Mouse (Mus musculus): ENCODE results near the gene Ccdc136. TPM values are rescaled to one million over a fixed set of nuclear protein-coding genes. Genes with fewer than 3 reads are reported as not detected.

Ccdc136 gene
- total RNA-seq, 1 experiment, result 10.5 TPM

- no peaks in the 10 kb centered on the region for H3K9me3 ChIP-seq (ENCODE audit: control insufficient read depth, insufficient read depth, low read depth, low read length)
- in situ Hi-C loops (cut with MboI; ENCODE audit: low sequenced_read_pairs in 2 of 2, unreplicated experiment in 2 of 2), result no loop called here
- no peak for DNase-seq (ENCODE audit: low read depth, low spot score)
- peaks cover 0 to 2% of the 10 kb centered on the region in 2 experiments; a peak in 3 of 4 replicates for H3K4me1 ChIP-seq (ENCODE audit: control insufficient read depth in 2 of 2, insufficient read depth in 2 of 2, low read length in 2 of 2, poor library complexity in 1 of 2)
- H3K36me3 ChIP-seq (ENCODE audit: control insufficient read depth, insufficient read depth, low read length, poor library complexity, severe bottlenecking), result peaks cover 4% of the 10 kb centered on the region; the same call in 1 of the 2 replicates
- H3K27ac ChIP-seq (ENCODE audit: insufficient read depth, low read depth, low read length, poor library complexity, severe bottlenecking), result no peak overlapping the region
- H3K4me3 ChIP-seq (ENCODE audit: insufficient read depth in 1 of 2, low read depth in 1 of 2, low read length in 2 of 2, poor library complexity in 1 of 2, severe bottlenecking in 1 of 2), result no peak overlapping the region
- no peak overlapping the region for H3K9ac ChIP-seq (ENCODE audit: insufficient read depth, low read depth, low read length, poor library complexity, severe bottlenecking)
- no peak for TF ChIP-seq HCFC1 (IDR thresholded peaks at IDR 0.05; ENCODE audit: borderline replicate concordance, insufficient read depth, low read length)
- no peak for TF ChIP-seq MAFK (IDR thresholded peaks at IDR 0.05; ENCODE audit: insufficient read depth, low read depth, low read length)
- TF ChIP-seq ZC3H11A (IDR thresholded peaks at IDR 0.05; ENCODE audit: borderline replicate concordance, low read depth, low read length), result no peak
- no peak for TF ChIP-seq ZNF384 (IDR thresholded peaks at IDR 0.05; ENCODE audit: low read depth, low read length)
Measured at GRCm38 (mm10) chr6:29450667-29451066, 54.6 kb downstream of the Ccdc136 start.

- H3K9ac ChIP-seq (ENCODE audit: insufficient read depth, low read depth, low read length, poor library complexity, severe bottlenecking), result no peak overlapping the region
- TF ChIP-seq MAFK (IDR thresholded peaks at IDR 0.05; ENCODE audit: insufficient read depth, low read depth, low read length) (no peak), ZNF384 (IDR thresholded peaks at IDR 0.05; ENCODE audit: low read depth, low read length) (peak; percentile 80)
- H3K36me3 ChIP-seq (ENCODE audit: control insufficient read depth, insufficient read depth, low read length, poor library complexity, severe bottlenecking), result peaks cover 2% of the 10 kb centered on the region; the same call in 1 of the 2 replicates
- H3K4me1 ChIP-seq (ENCODE audit: control insufficient read depth in 2 of 2, insufficient read depth in 2 of 2, low read length in 2 of 2, poor library complexity in 1 of 2), result no peaks in the 10 kb centered on the region
- H3K27ac ChIP-seq (ENCODE audit: insufficient read depth, low read depth, low read length, poor library complexity, severe bottlenecking), result no peak overlapping the region; the same call in 1 of the 2 replicates
- in situ Hi-C loops (cut with MboI; ENCODE audit: low sequenced_read_pairs in 2 of 2, unreplicated experiment in 2 of 2), result no loop called here
- H3K4me3 ChIP-seq (ENCODE audit: insufficient read depth in 1 of 2, low read depth in 1 of 2, low read length in 2 of 2, poor library complexity in 1 of 2, severe bottlenecking in 1 of 2), result no peak overlapping the region
- H3K9me3 ChIP-seq (ENCODE audit: control insufficient read depth, insufficient read depth, low read depth, low read length), result no peaks in the 10 kb centered on the region
- DNase-seq (ENCODE audit: low read depth, low spot score), result no peak
Measured at GRCm38 (mm10) chr6:29461502-29461901, 65.4 kb downstream of the Ccdc136 start.

- Histone ChIP-seq H3K4me1 (ENCODE audit: control insufficient read depth in 2 of 2, insufficient read depth in 2 of 2, low read length in 2 of 2, poor library complexity in 1 of 2) (no peaks in the 10 kb centered on the region), H3K9me3 (ENCODE audit: control insufficient read depth, insufficient read depth, low read depth, low read length) (no peaks in the 10 kb centered on the region), H3K36me3 (ENCODE audit: control insufficient read depth, insufficient read depth, low read length, poor library complexity, severe bottlenecking) (no peaks in the 10 kb centered on the region; the same call in 1 of the 2 replicates), H3K9ac (ENCODE audit: insufficient read depth, low read depth, low read length, poor library complexity, severe bottlenecking) (no peak overlapping the region), H3K4me3 (ENCODE audit: insufficient read depth in 1 of 2, low read depth in 1 of 2, low read length in 2 of 2, poor library complexity in 1 of 2, severe bottlenecking in 1 of 2) (no peak overlapping the region), H3K27ac (ENCODE audit: insufficient read depth, low read depth, low read length, poor library complexity, severe bottlenecking) (no peak overlapping the region)
- in situ Hi-C loops (cut with MboI; ENCODE audit: low sequenced_read_pairs in 2 of 2, unreplicated experiment in 2 of 2), result no loop called here
- DNase-seq (ENCODE audit: low read depth, low spot score), result no peak
- TF ChIP-seq ZNF384 (IDR thresholded peaks at IDR 0.05; ENCODE audit: low read depth, low read length), result no peak
- no peak for TF ChIP-seq MAFK (IDR thresholded peaks at IDR 0.05; ENCODE audit: insufficient read depth, low read depth, low read length)
- no peak for TF ChIP-seq ZC3H11A (IDR thresholded peaks at IDR 0.05; ENCODE audit: borderline replicate concordance, low read depth, low read length)
- no peak for TF ChIP-seq CHD2 (IDR thresholded peaks at IDR 0.05; ENCODE audit: low read depth, low read length)
- TF ChIP-seq HCFC1 (IDR thresholded peaks at IDR 0.05; ENCODE audit: borderline replicate concordance, insufficient read depth, low read length), result no peak
Measured at GRCm38 (mm10) chr6:29463388-29463787, 67.3 kb downstream of the Ccdc136 start.

- peak within 1 kb of the TSS; percentile 91 for H3K9ac ChIP-seq (ENCODE audit: insufficient read depth, low read depth, low read length, poor library complexity, severe bottlenecking)
- in situ Hi-C loops (cut with MboI; ENCODE audit: low sequenced_read_pairs in 2 of 2, unreplicated experiment in 2 of 2), result no loop called here
- no peaks in the 10 kb centered on the region for H3K9me3 ChIP-seq (ENCODE audit: control insufficient read depth, insufficient read depth, low read depth, low read length)
- H3K4me3 ChIP-seq (ENCODE audit: insufficient read depth in 1 of 2, low read depth in 1 of 2, low read length in 2 of 2, poor library complexity in 1 of 2, severe bottlenecking in 1 of 2), result peak within 1 kb of the TSS; percentile 79 to 86
- TF ChIP-seq ZC3H11A (IDR thresholded peaks at IDR 0.05; ENCODE audit: borderline replicate concordance, low read depth, low read length), result no peak
- TF ChIP-seq CHD2 (IDR thresholded peaks at IDR 0.05; ENCODE audit: low read depth, low read length), result no peak
- peak; percentile 92 for TF ChIP-seq HCFC1 (IDR thresholded peaks at IDR 0.05; ENCODE audit: borderline replicate concordance, insufficient read depth, low read length)
- TF ChIP-seq MAFK (IDR thresholded peaks at IDR 0.05; ENCODE audit: insufficient read depth, low read depth, low read length), result no peak
- TF ChIP-seq ZNF384 (IDR thresholded peaks at IDR 0.05; ENCODE audit: low read depth, low read length), result no peak
- H3K4me1 ChIP-seq (ENCODE audit: control insufficient read depth in 2 of 2, insufficient read depth in 2 of 2, low read length in 2 of 2, poor library complexity in 1 of 2), result no peaks in the 10 kb centered on the region
- peak; percentile 96 for DNase-seq (ENCODE audit: low read depth, low spot score)
- peak within 1 kb of the TSS; percentile 60; the same call in 1 of the 2 replicates for H3K27ac ChIP-seq (ENCODE audit: insufficient read depth, low read depth, low read length, poor library complexity, severe bottlenecking)
- peaks cover 10% of the 10 kb centered on the region for H3K36me3 ChIP-seq (ENCODE audit: control insufficient read depth, insufficient read depth, low read length, poor library complexity, severe bottlenecking)
Measured at GRCm38 (mm10) chr6:29467583-29468354, 71.7 kb downstream of the Ccdc136 start, which contains the start of gene Atp6v1f. Gene Atp6v1f, plus strand, starts transcription at chr6:29467718.

Measured in ES-E14 (cell line).